Mouse (Mus musculus) ES-E14 (cell line): ENCODE results near the gene Cyp4a31.

Experiments used
- MAFK ChIP-seq: IDR thresholded peaks from 2 replicates; pipeline ENCODE4 v1.6.1; 2014; ENCODE audit warnings: mild to moderate bottlenecking, low read depth, low read length, inconsistent platforms; ENCODE audit not compliant: insufficient read depth
- ZC3H11A ChIP-seq: IDR thresholded peaks from 2 replicates; pipeline ENCODE4 v1.6.1; 2012; ENCODE audit warnings: low read depth, mild to moderate bottlenecking, inconsistent platforms, low read length, borderline replicate concordance
- ZNF384 ChIP-seq: IDR thresholded peaks from 2 replicates; pipeline ENCODE4 v1.6.1; 2012; ENCODE audit warnings: low read depth, low read length, inconsistent platforms

DNA sequence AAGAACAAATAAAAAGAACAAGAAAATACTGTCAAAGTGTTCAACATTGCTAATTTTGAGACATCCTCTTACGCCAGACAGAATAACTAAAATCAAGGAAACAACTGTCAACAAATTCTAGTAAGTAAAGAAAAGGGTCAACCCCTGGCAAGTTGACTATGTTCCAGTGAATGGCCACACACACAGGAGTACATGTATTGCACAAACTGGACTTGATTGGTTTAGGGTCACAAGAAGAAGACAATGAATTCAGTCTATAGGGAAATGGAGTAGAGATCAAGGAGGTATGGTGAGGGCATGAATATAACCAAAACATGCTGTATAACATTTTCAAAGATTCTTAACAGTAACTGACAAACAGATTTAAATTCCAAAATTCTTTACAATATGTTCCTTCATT is 32.9 kb downstream of the Cyp4a31 start:
- TF ChIP-seq ZNF384 (no peak), MAFK (no peak), ZC3H11A (no peak)
